Mouse (Mus musculus) hindbrain, embryonic 10.5 days (tissue): ENCODE data around the gene Atp6ap2. TPM values are rescaled to one million over a fixed set of nuclear protein-coding genes. Genes with fewer than 3 reads are reported as not detected.
"Not testable (repeated sequence)": the region's sequence is repeated elsewhere in the genome, so short reads cannot be mapped to it uniquely, and the experiment has no call there.

Source experiments
- DNase-seq: peaks from one replicate; pipeline ENCODE4 v3.0.0-alpha.2; 2017; ENCODE audit warnings: low spot score
- H3K27ac ChIP-seq: fragments of 300-500 bp; sonication (generic); 2 replicates; pipeline ENCODE4 v1.5.1; 2016; ENCODE audit warnings: mild to moderate bottlenecking, moderate library complexity
- H3K27me3 ChIP-seq: fragments of 300-500 bp; sonication (generic); 2 replicates; pipeline ENCODE4 v1.6.1; 2016; ENCODE audit warnings: mild to moderate bottlenecking; ENCODE audit not compliant: poor library complexity, insufficient read depth, severe bottlenecking
- H3K36me3 ChIP-seq: fragments of 300-500 bp; sonication (generic); 2 replicates; pipeline ENCODE4 v1.6.1; 2016; ENCODE audit warnings: mild to moderate bottlenecking, moderate library complexity
- H3K4me1 ChIP-seq: fragments of 300-500 bp; sonication (generic); replicated peaks from 2 replicates; pipeline ENCODE4 v1.6.1; 2016; ENCODE audit warnings: mild to moderate bottlenecking
- H3K4me3 ChIP-seq: fragments of 300-500 bp; sonication (generic); 2 replicates; pipeline ENCODE4 v1.5.1; 2016; ENCODE audit warnings: mild to moderate bottlenecking, moderate library complexity
- H3K9me3 ChIP-seq: fragments of 300-500 bp; sonication (generic); 2 replicates; pipeline ENCODE4 v1.6.1; 2016; ENCODE audit warnings: mild to moderate bottlenecking, moderate library complexity
- WGBS: fragments of 180-500 bp; shearing (Covaris S2); methylation state at CpG from one replicate; pipeline ENCODE4 v1.1.7; 2016; 5-methylcytosine and 5-hydroxymethylcytosine counted together
- polyA plus RNA-seq: library from polyadenylated mRNA; unstranded; fragments of >200 nt; fragmentation: Nextera tagmentation; extraction: Ambion mirVana; gene quantifications from 2 replicates; pipeline ENCODE4 v1.2.1, GENCODE M21; 2016

The Atp6ap2 gene
- polyA plus RNA-seq, 1 experiment from 2014 or later = 73.1 TPM

DNA sequence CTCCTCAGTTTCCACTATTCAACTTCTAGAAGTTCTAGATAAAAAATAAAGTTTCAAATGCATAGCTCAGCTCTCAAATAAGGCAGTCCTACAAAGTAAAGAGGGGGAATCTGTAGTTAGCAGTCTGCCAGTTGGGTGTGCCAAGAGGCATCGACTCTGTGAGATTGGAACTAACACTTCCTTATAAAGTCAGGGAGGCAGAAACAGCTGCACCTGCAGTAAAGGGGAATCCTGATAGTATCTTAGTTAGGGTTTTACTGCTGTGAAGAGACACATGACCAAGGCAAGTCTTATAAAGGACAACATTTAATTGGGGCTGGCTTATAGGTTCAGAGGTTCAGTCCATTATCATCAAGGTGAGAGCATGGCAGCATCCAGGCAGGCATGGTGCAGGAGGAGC, 24.8 kb downstream of the Atp6ap2 start:
- H3K27ac ChIP-seq, H3K4me3 ChIP-seq, H3K27me3 ChIP-seq, H3K9me3 ChIP-seq, DNase-seq, H3K4me1 ChIP-seq: not testable (repeated sequence)
- 96% methylated on average over 1 of the region's 1 CpGs for WGBS
- peaks cover 49% of the 10 kb centered on the region for H3K36me3 ChIP-seq

DNA sequence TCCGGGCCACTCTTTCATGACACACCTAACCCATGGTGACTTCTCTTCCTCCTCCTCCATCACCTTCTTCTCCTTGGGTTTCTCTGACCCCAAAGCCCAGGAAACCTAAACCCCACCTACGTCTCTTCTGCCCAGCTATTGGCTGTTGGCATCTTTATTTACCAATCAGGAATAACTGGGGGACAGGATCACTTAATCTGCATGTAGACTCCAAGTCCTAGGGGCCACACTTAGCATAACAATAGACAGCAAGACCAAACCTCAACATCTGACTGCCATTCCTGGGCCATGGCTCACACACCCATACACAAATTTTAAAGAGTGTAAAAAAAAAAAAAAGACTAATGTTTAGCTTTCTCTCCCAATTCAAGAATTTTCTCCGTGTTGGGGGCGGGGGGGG, 37.5 kb downstream of the Atp6ap2 start:
- WGBS = 69% methylated on average over 4 of the region's 4 CpGs
- no peaks in the 10 kb centered on the region for H3K27me3 ChIP-seq
- no peaks in the 10 kb centered on the region for H3K4me1 ChIP-seq
- H3K9me3 ChIP-seq = no peaks in the 10 kb centered on the region
- no peak for DNase-seq
- H3K4me3 ChIP-seq = no peak overlapping the region
- H3K27ac ChIP-seq = no peak overlapping the region
- H3K36me3 ChIP-seq = no peaks in the 10 kb centered on the region

DNA sequence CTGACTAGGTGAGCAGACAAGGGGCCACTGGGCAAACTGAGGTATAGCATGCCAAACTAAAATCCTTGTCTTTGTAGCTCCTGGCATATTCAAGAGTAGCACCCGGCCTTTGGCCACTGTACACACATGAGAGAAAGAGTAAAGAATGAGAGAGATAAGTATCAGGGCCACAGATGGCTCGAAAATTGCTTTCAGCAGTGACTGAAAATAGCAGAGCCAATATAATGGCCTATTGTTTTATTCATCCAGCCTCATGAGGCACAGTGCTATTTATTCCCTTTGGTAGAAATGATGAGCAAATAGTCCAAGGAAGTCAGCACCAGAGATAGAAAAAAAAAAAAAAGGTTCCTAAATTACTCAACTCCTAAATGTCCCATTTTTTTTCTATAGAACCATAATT, 57.4 kb downstream of the Atp6ap2 start:
- Histone ChIP-seq H3K27ac (no peak overlapping the region), H3K36me3 (peaks cover 3% of the 10 kb centered on the region), H3K4me1 (no peaks in the 10 kb centered on the region), H3K27me3 (no peaks in the 10 kb centered on the region), H3K4me3 (no peak overlapping the region), H3K9me3 (no peaks in the 10 kb centered on the region)
- DNase-seq = no peak
- WGBS = 72% methylated on average over 2 of the region's 2 CpGs

DNA sequence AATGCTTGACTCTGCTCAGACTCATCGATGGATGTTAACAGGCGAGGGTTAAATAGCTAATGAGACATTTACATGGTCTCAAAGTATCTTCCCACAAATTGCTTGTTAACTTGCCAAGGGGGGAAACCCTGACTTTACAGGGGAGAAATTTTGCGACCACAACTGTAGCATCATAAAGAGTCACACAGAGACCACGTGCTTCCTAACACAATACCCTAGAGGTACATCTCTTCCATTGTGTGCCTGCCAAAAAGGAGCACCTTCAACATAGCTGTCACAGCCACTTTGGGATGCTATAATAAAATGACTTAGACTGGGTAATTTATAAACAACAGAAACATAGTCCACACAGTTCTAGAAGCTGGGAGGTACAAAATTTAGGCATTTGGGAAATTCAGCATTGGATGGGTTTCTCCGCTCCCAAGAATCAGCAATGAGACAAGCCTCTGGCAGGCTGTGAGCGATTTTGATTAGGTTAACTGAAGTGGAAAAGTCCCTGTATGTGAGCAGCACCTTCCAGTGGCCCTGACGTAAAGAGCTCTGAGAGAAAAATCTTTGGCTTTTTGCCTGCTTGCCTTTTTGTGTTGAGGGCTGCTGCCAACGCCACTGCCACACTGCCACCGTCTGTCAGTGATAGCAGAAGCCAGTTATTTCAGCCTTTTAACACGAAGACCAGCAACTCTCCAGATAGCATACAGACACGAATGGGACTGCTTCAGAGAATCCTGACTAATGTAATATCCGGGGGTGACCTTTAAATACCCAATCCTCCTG, 58.1 kb downstream of the Atp6ap2 start:
- no peak for DNase-seq
- Histone ChIP-seq H3K27ac (no peak overlapping the region), H3K36me3 (peaks cover 6% of the 10 kb centered on the region), H3K9me3 (no peaks in the 10 kb centered on the region), H3K4me3 (no peak overlapping the region), H3K4me1 (no peaks in the 10 kb centered on the region), H3K27me3 (no peaks in the 10 kb centered on the region)
- WGBS = 73% methylated on average over 12 of the region's 12 CpGs

DNA sequence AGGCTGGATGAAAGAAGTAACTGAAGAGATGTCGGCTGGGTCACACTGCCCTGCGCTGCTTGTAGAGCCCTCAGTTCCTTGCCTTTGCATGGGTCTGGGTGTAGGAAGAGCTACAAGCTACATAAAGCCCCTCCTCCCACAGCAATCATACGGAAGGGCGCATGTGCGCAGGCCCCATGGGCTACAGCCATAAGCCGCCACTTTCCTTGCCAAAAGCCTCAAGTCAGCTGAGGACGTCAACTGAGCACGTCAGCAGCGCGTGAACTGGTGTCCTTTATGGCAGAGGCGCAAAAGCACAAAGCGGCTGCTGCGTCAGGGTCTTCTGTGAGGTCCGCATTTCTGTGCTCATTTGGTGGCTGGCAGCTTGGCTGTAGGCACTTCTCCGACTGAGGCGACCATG, 64.3 kb downstream of the Atp6ap2 start:
- no peaks in the 10 kb centered on the region for H3K27me3 ChIP-seq
- no peak overlapping the region for H3K27ac ChIP-seq
- 93% methylated on average over 16 of the region's 16 CpGs for WGBS
- H3K36me3 ChIP-seq = peaks cover 46% of the 10 kb centered on the region
- H3K4me1 ChIP-seq = no peaks in the 10 kb centered on the region
- no peak overlapping the region for H3K4me3 ChIP-seq
- no peaks in the 10 kb centered on the region; the same call in 1 of the 2 replicates for H3K9me3 ChIP-seq
- no peak for DNase-seq

DNA sequence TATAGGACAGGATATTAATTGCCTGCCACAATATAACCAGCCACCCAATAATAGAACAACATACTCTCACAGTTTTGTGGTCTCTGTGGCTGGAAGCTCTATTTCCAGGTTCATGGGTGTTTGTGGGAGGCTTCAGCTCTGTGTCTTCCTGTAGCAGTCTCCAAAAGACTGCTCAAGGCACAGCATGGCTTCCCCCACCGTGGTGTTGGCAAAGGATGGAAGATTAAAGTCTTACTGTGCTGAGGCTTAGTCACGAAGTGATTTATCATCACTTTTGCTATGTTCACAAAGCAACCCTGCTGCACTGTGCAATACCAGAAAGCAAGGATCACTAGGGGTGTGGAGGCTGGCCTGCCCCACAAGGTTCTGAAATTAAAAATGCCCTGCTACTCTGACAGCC, 66.3 kb downstream of the Atp6ap2 start:
- Histone ChIP-seq H3K4me3 (no peak overlapping the region), H3K4me1 (no peaks in the 10 kb centered on the region), H3K9me3 (no peaks in the 10 kb centered on the region; the same call in 1 of the 2 replicates), H3K36me3 (peaks cover 65% of the 10 kb centered on the region), H3K27ac (no peak overlapping the region), H3K27me3 (no peaks in the 10 kb centered on the region)
- no peak for DNase-seq
- WGBS = 69% methylated on average over 2 of the region's 2 CpGs

Other genes starting within 250 kb of the Atp6ap2 start
- gene 1810030O07Rik, start 85.9 kb downstream of the Atp6ap2 start, polyA plus RNA-seq = 29.4 and 32.0 TPM in 2 replicates
- gene Med14, start 174.3 kb downstream of the Atp6ap2 start, polyA plus RNA-seq = 11.1 and 11.5 TPM in 2 replicates